Mouse (Mus musculus) heart, embryonic 10.5 days (tissue): ENCODE data around the gene Fbxo34. TPM values are rescaled to one million over a fixed set of nuclear protein-coding genes. Genes with fewer than 3 reads are reported as not detected.
"Not testable (repeated sequence)": the region's sequence is repeated elsewhere in the genome, so short reads cannot be mapped to it uniquely, and the experiment has no call there.

Experiments used
- DNase-seq: peaks from one replicate; pipeline ENCODE4 v3.0.0-alpha.2; 2017; ENCODE audit warnings: low spot score
- H3K27ac ChIP-seq: fragments of 300-500 bp; sonication (generic); 2 replicates; pipeline ENCODE4 v1.5.1; 2016; ENCODE audit warnings: mild to moderate bottlenecking
- H3K27me3 ChIP-seq: fragments of 300-500 bp; sonication (generic); 2 replicates; pipeline ENCODE4 v1.6.1; 2016; ENCODE audit warnings: mild to moderate bottlenecking; ENCODE audit not compliant: poor library complexity, insufficient read depth, severe bottlenecking
- H3K36me3 ChIP-seq: fragments of 300-500 bp; sonication (generic); 2 replicates; pipeline ENCODE4 v1.6.1; 2016; ENCODE audit warnings: mild to moderate bottlenecking, moderate library complexity
- H3K4me1 ChIP-seq: fragments of 300-500 bp; sonication (generic); 2 replicates; pipeline ENCODE4 v1.6.1; 2016; ENCODE audit warnings: mild to moderate bottlenecking
- H3K4me3 ChIP-seq: fragments of 300-500 bp; sonication (generic); 2 replicates; pipeline ENCODE4 v1.5.1; 2016; ENCODE audit warnings: mild to moderate bottlenecking, moderate library complexity
- H3K9me3 ChIP-seq: fragments of 300-500 bp; sonication (generic); 2 replicates; pipeline ENCODE4 v1.6.1; 2016; ENCODE audit warnings: mild to moderate bottlenecking, moderate library complexity
- WGBS: fragments of 180-500 bp; shearing (Covaris S2); methylation state at CpG from one replicate; pipeline ENCODE4 v1.1.7; 2016; 5-methylcytosine and 5-hydroxymethylcytosine counted together
- polyA plus RNA-seq: library from polyadenylated mRNA; unstranded; fragments of >200 nt; fragmentation: Nextera tagmentation; extraction: Ambion mirVana; gene quantifications from 2 replicates; pipeline ENCODE4 v1.2.1, GENCODE M21; 2016

Gene Fbxo34
- polyA plus RNA-seq, 1 experiment from 2014 or later = 21.8 TPM

- Histone ChIP-seq H3K36me3 (peaks cover 47% of the 10 kb centered on the region), H3K27ac (no peak overlapping the region), H3K4me3 (no peak overlapping the region), H3K27me3 (no peaks in the 10 kb centered on the region), H3K9me3 (no peaks in the 10 kb centered on the region), H3K4me1 (no peaks in the 10 kb centered on the region)
- no peak for DNase-seq
- 92% methylated on average over 5 of the region's 5 CpGs for WGBS
These were observed 105.0 kb downstream of the Fbxo34 start for GRCm38 (mm10) chr14:47555225-47555624.

DNA sequence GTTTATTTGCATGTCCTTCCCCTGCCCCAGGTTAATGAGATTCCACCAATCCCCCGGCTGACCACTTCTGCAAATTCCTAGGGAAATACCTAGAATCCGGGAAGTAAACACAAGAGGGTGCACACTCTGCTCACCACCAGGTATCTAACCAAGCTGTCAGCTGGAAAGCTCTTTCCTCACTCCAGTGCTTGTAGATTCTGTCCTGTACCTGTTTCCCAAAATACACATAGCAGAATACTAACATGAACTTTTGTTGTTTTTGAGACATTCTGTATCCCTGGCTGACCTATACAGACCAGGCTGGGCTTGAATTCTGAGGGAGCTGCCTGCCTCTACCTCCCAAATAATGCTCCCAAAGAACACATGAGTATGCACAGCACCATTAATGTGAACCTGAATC, 110.5 kb downstream of the Fbxo34 start:
- Histone ChIP-seq H3K4me3 (no peak overlapping the region), H3K36me3 (peaks cover 16% of the 10 kb centered on the region), H3K27me3 (no peaks in the 10 kb centered on the region), H3K27ac (no peak overlapping the region), H3K9me3 (no peaks in the 10 kb centered on the region), H3K4me1 (no peaks in the 10 kb centered on the region)
- DNase-seq = no peak
- 89% methylated on average over 2 of the region's 2 CpGs for WGBS

DNA sequence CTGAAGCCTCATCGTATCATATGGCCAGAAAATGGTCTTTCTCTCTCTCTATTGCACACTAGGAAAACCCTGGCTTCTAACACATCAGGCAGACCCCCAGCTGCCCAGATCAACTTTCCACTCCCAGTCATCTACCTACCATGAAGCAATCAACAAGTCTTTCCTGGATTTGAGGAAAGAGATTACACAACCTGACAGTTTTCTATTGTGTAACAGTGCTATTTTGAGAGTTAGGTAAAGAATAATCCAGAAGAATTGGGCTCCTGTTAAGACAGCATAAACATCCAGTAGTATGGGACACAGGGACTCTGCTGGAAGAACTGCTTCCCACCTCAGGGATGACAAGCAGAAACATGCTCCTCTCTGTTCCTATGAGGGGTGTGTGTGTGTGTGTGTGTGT, 112.3 kb downstream of the Fbxo34 start:
- H3K27me3 ChIP-seq = no peaks in the 10 kb centered on the region
- H3K4me1 ChIP-seq = peaks cover 6% of the 10 kb centered on the region; the same call in 1 of the 2 replicates
- no peak overlapping the region for H3K4me3 ChIP-seq
- 90% methylated on average over 1 of the region's 1 CpGs for WGBS
- no peak for DNase-seq
- peaks cover 7% of the 10 kb centered on the region; the same call in 1 of the 2 replicates for H3K36me3 ChIP-seq
- no peaks in the 10 kb centered on the region for H3K9me3 ChIP-seq
- H3K27ac ChIP-seq = no peak overlapping the region

DNA sequence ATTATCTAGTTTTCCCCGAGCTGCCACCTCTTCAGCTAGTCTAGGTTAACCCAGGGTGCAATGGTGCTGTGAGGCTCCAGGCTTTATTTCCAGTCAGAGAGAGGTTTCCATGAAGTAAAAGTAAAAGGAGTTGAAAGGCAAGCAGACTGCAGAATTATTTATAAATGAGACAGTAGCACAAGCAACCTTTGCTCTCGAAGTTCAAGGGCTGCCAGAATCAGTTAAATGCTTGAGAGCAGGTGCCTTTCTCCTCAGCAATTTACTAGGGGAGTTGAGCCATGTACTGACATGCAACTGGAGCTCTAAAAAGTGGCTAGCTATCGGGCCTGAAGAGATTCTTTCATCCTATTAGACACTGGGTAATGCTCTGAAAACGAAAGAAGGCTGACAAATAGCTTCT, 112.9 kb downstream of the Fbxo34 start:
- no peaks in the 10 kb centered on the region for H3K27me3 ChIP-seq
- peaks cover 7% of the 10 kb centered on the region; the same call in 1 of the 2 replicates for H3K36me3 ChIP-seq
- no peak overlapping the region for H3K4me3 ChIP-seq
- peaks cover 10% of the 10 kb centered on the region; the same call in 1 of the 2 replicates for H3K4me1 ChIP-seq
- WGBS = 76% methylated on average over 4 of the region's 4 CpGs
- DNase-seq = no peak
- no peaks in the 10 kb centered on the region for H3K9me3 ChIP-seq
- H3K27ac ChIP-seq = no peak overlapping the region

DNA sequence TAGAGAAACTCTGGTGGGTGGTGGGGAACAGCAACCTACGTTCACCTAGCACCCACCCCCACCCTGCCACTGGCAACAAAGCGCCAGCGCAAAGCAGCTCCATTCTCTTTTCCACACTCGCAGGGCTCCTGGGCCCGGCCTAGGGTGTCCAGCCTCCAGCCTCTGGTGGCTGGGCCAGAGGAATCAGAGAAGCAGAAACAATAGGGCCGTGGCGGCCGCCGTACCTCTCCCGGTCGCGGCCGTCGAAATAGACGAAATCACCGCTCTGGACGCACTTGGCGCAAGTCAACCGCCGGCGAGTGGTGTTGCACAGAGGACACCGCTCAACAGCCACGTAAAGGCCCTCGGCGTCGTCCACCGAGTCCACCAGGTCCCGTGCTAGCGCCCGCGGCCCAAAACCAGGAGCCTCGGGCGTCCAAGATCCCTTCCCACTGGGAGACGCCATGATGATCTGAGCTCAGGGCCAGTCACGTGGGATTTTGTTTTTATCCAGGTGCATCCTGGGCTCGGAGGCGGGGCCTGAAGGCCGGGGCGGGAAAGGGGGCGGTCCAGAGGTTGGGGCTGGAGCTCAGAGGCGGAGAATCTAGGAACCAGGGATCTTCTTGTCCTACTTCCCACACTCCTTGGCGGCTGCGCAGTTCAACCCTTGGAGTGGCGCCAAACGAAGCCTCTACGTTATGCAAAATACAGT, 117.9 kb downstream of the Fbxo34 start:
- WGBS = 0% methylated on average over 46 of the region's 46 CpGs
- no peaks in the 10 kb centered on the region for H3K9me3 ChIP-seq

DNA sequence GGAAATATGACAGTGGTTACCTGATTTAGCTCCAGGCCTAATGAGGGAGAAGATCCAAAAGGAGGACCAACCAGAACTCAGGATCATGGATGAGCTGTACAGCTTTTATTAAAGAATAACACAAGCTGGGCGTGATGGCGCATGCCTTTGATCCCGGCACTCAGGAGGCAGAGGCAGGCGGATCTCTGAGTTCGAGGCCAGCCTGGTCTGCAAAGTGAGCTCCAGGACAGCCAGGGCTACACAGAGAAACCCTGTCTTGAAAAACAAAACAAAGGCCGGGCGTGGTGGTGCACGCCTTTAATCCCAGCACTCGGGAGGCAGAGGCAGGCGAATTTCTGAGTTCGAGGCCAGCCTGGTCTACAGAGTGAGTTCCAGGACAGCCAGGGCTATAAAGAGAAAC, 120.3 kb downstream of the Fbxo34 start, which contains the start of gene Atg14:
Gene Atg14, minus strand, starts transcription at position 101 of the 400 bp plus-strand sequence.
- 90% methylated on average over 11 of the region's 11 CpGs for WGBS
- H3K27me3 ChIP-seq, DNase-seq, H3K9me3 ChIP-seq, H3K4me3 ChIP-seq, H3K36me3 ChIP-seq, H3K27ac ChIP-seq, H3K4me1 ChIP-seq: not testable (repeated sequence)

More for the DNA sequence above, 117.9 kb downstream of the Fbxo34 start:
- peak; percentile 99 for DNase-seq
- no peaks in the 10 kb centered on the region for H3K27me3 ChIP-seq
- peak overlapping the region; percentile 83 for H3K27ac ChIP-seq
- peak overlapping the region; percentile 94 for H3K4me3 ChIP-seq
- peaks cover 10% of the 10 kb centered on the region; the same call in 1 of the 2 replicates for H3K4me1 ChIP-seq
- no peaks in the 10 kb centered on the region; the same call in 1 of the 2 replicates for H3K36me3 ChIP-seq

DNA sequence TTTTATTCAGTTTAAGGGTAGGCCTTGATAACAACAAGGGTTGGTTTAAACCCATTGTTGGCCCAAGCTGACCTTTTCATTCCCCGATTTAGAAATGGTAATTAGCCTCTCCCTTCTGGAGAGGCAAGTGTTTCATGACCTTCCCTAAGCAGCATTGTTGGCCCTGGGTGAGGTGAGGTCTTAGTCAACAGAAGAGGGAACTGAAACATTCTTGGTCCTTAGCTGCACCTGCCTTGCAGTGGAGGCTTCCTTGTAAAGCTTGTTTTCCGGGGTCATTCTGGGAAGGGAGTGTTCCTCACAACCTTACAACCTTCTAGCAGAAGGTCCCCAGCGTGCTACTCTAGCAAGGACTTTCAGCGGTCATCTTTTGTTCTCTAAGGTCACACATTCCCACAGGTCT, 122.5 kb downstream of the Fbxo34 start:
- 69% methylated on average over 4 of the region's 4 CpGs for WGBS

GRCm38 (mm10) chr14:47574721-47575120, 124.5 kb downstream of the Fbxo34 start:
- WGBS = 68% methylated on average over 11 of the region's 11 CpGs
- Histone ChIP-seq H3K4me3 (no peak overlapping the region), H3K27ac (no peak overlapping the region), H3K36me3 (no peaks in the 10 kb centered on the region), H3K4me1 (no peaks in the 10 kb centered on the region), H3K9me3 (no peaks in the 10 kb centered on the region), H3K27me3 (no peaks in the 10 kb centered on the region)
- no peak for DNase-seq

More for the DNA sequence above, 122.5 kb downstream of the Fbxo34 start:
- peaks cover 2% of the 10 kb centered on the region; the same call in 1 of the 2 replicates for H3K4me1 ChIP-seq
- no peaks in the 10 kb centered on the region for H3K36me3 ChIP-seq
- no peak for DNase-seq
- no peaks in the 10 kb centered on the region for H3K27me3 ChIP-seq
- H3K27ac ChIP-seq = no peak overlapping the region
- H3K4me3 ChIP-seq = no peak overlapping the region
- H3K9me3 ChIP-seq = no peaks in the 10 kb centered on the region

GRCm38 (mm10) chr14:47576687-47577086, 126.5 kb downstream of the Fbxo34 start:
- no peak for DNase-seq
- Histone ChIP-seq H3K27me3 (no peaks in the 10 kb centered on the region), H3K9me3 (no peaks in the 10 kb centered on the region), H3K4me1 (no peaks in the 10 kb centered on the region), H3K4me3 (no peak overlapping the region), H3K27ac (no peak overlapping the region), H3K36me3 (no peaks in the 10 kb centered on the region)
- 52% methylated on average over 4 of the region's 4 CpGs for WGBS

GRCm38 (mm10) chr14:47578086-47578485, 127.9 kb downstream of the Fbxo34 start:
- Histone ChIP-seq H3K4me3 (no peak overlapping the region), H3K27ac (no peak overlapping the region), H3K36me3 (no peaks in the 10 kb centered on the region), H3K9me3 (no peaks in the 10 kb centered on the region), H3K4me1 (no peaks in the 10 kb centered on the region), H3K27me3 (no peaks in the 10 kb centered on the region)
- DNase-seq = no peak
- WGBS = 94% methylated on average over 2 of the region's 2 CpGs

DNA sequence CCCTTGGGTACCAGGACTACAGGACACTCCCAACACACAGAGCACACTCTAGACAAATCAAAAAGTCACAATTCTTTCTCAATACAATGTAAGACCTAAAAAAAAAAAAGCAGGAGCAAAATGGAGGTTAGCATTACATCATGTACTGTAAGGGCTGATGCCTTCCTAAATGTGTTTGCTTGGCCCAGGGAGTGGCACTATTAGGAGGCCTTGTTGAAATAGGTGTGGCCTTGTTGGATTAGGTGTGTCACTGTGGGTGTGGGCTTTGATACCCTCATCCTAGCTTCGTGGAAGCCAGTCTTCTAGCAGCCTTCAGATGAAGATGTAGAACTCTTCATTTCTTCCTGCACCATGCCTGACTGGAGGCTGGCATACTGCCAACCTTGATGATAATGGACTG, 131.1 kb downstream of the Fbxo34 start:
- Histone ChIP-seq H3K27me3 (no peaks in the 10 kb centered on the region), H3K4me3 (no peak overlapping the region), H3K4me1 (no peaks in the 10 kb centered on the region), H3K36me3 (no peaks in the 10 kb centered on the region), H3K9me3 (no peaks in the 10 kb centered on the region), H3K27ac (no peak overlapping the region)
- no peak for DNase-seq
- 47% methylated on average over 1 of the region's 1 CpGs for WGBS
